Mouse (Mus musculus) spleen, embryonic (tissue): ENCODE measurements around the gene Sh3bgrl2.

Experiments
- CTCF ChIA-PET: fragments of 350-600 bp; sonication (Branson Sonifier 250); formaldehyde crosslinking; loops from one replicate; lab custom pipeline; 2022; lab: Charles Lee

The Sh3bgrl2 gene

GRCm38 (mm10) chr9:83664951-83665350 is 116.8 kb downstream of the Sh3bgrl2 start:
- CTCF ChIA-PET = no interaction called here

- CTCF ChIA-PET = interaction anchor here (0.6 kb wide), 1 partner anchor 23 kb away, joined by 3 read pairs; no protein-coding TSS in a partner anchor
Measured at GRCm38 (mm10) chr9:83667031-83667430, 118.9 kb downstream of the Sh3bgrl2 start.

- CTCF ChIA-PET = no interaction called here
Measured at GRCm38 (mm10) chr9:83679626-83680025, 131.5 kb downstream of the Sh3bgrl2 start.

- CTCF ChIA-PET = no interaction called here
Measured at GRCm38 (mm10) chr9:83681661-83682655, 133.8 kb downstream of the Sh3bgrl2 start.

- CTCF ChIA-PET = no interaction called here
Measured at GRCm38 (mm10) chr9:83686511-83687100, 138.5 kb downstream of the Sh3bgrl2 start.

- CTCF ChIA-PET = interaction anchor here (0.6 kb wide), 1 partner anchor 31 kb away, joined by 5 read pairs; no protein-coding TSS in a partner anchor
Measured at GRCm38 (mm10) chr9:83687904-83688303, 139.8 kb downstream of the Sh3bgrl2 start.
